Mouse (Mus musculus) stomach, postnatal 0 days (tissue): ENCODE data around the gene Fam49a. TPM values are rescaled to one million over a fixed set of nuclear protein-coding genes. Genes with fewer than 3 reads are reported as not detected.
"Not testable (repeated sequence)": the region's sequence is repeated elsewhere in the genome, so short reads cannot be mapped to it uniquely, and the experiment has no call there.

Experiments
- ATAC-seq: fragments of 200-750 bp; cut with Nextera tagmentation; 2 replicates; pipeline ENCODE4 v1.8.0; 2017; ENCODE audit not compliant: low FRiP score, low TSS enrichment
- DNase-seq: peaks from one replicate; pipeline ENCODE4 v3.0.0-alpha.2; 2016; ENCODE audit warnings: low spot score
- H3K27ac ChIP-seq: fragments of 300-500 bp; sonication (generic); replicated peaks from 2 replicates; pipeline ENCODE4 v1.5.1; 2014; ENCODE audit warnings: mild to moderate bottlenecking, control low read depth
- H3K27me3 ChIP-seq: fragments of 300-500 bp; sonication (generic); 2 replicates; pipeline ENCODE4 v1.6.1; 2014; ENCODE audit warnings: low read length; ENCODE audit not compliant: control insufficient read depth, insufficient read depth
- H3K36me3 ChIP-seq: fragments of 300-500 bp; sonication (generic); 2 replicates; pipeline ENCODE4 v1.6.1; 2014; ENCODE audit warnings: low read length, mixed read lengths; ENCODE audit not compliant: control insufficient read depth, insufficient read depth
- H3K4me1 ChIP-seq: fragments of 300-500 bp; sonication (generic); replicated peaks from 2 replicates; pipeline ENCODE4 v1.6.1; 2014; ENCODE audit warnings: antibody characterized with exemption; ENCODE audit not compliant: control insufficient read depth, insufficient read depth
- H3K4me2 ChIP-seq: fragments of 300-500 bp; sonication (generic); replicated peaks from 2 replicates; pipeline ENCODE4 v1.6.1; 2014; ENCODE audit warnings: low read depth, mild to moderate bottlenecking, control low read depth, moderate library complexity
- H3K4me3 ChIP-seq: fragments of 300-500 bp; sonication (generic); 2 replicates; pipeline ENCODE4 v1.5.1; 2014; ENCODE audit warnings: low read depth, low read length, control low read depth
- H3K9ac ChIP-seq: fragments of 300-500 bp; sonication (generic); 2 replicates; pipeline ENCODE4 v1.6.1; 2014; ENCODE audit warnings: mild to moderate bottlenecking, low read length, control low read depth, mixed read lengths
- H3K9me3 ChIP-seq: fragments of 300-500 bp; sonication (generic); 2 replicates; pipeline ENCODE4 v1.6.1; 2016; ENCODE audit warnings: low read length; ENCODE audit not compliant: control insufficient read depth
- CTCF ChIP-seq: IDR thresholded peaks from 2 replicates; pipeline ENCODE4 v1.5.1; 2016; ENCODE audit warnings: antibody characterized with exemption, low read depth, mild to moderate bottlenecking, moderate library complexity
- EP300 ChIP-seq: optimal IDR thresholded peaks from 2 replicates; pipeline ENCODE3; 2016; ENCODE audit warnings: antibody characterized with exemption
- WGBS: fragments of 180-500 bp; shearing (Covaris S2); extraction: QIAGEN DNeasy Blood & Tissue Kit; methylation state at CpG from one replicate; pipeline ENCODE4 v1.1.7; 2014; 5-methylcytosine and 5-hydroxymethylcytosine counted together
- polyA plus RNA-seq: library from polyadenylated mRNA; unstranded; fragments of >200 nt; fragmentation: Nextera tagmentation; extraction: Ambion mirVana; gene quantifications from 2 replicates; pipeline ENCODE4 v1.2.1, GENCODE M21; 2015

The Fam49a gene
- polyA plus RNA-seq, 1 experiment from 2014 or later = 5.3 TPM

DNA sequence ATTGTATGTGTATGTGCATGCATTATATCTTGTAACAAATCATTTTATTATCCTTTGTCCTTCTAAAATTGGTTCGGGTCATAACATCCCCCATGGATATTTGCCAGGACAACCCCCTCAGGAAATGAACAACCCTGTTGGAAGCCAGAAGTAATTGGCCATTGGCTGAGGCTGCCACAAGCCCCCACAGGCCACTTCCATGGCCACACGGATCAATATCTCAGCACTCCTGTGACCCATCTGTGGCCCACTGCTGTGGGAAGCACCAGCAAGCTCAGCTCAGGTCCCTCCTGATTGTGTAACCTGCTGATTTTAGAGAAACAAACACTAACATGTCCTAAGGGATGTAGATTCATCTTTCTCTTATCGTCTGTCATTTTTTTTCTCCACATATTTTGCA lies 22.4 kb upstream of the Fam49a start:
- DNase-seq (no peak), ATAC-seq (no peak)
- Histone ChIP-seq H3K4me1 (no peaks in the 10 kb centered on the region), H3K9me3 (no peaks in the 10 kb centered on the region), H3K27me3 (no peaks in the 10 kb centered on the region), H3K9ac (no peak overlapping the region), H3K4me2 (no peak overlapping the region), H3K27ac (no peak overlapping the region), H3K36me3 (no peaks in the 10 kb centered on the region), H3K4me3 (no peak overlapping the region)
- 50% methylated on average over 3 of the region's 3 CpGs for WGBS
- no peak for TF ChIP-seq CTCF
- no peak for TF ChIP-seq EP300

- no peak for TF ChIP-seq CTCF
- TF ChIP-seq EP300 = no peak
- DNase-seq (no peak), ATAC-seq (no peak)
- Histone ChIP-seq H3K9me3 (no peaks in the 10 kb centered on the region), H3K4me2 (no peak overlapping the region), H3K4me1 (no peaks in the 10 kb centered on the region), H3K27ac (no peak overlapping the region), H3K36me3 (no peaks in the 10 kb centered on the region), H3K27me3 (no peaks in the 10 kb centered on the region), H3K9ac (no peak overlapping the region), H3K4me3 (no peak overlapping the region)
- 61% methylated on average over 3 of the region's 3 CpGs for WGBS
These were observed 18.8 kb upstream of the Fam49a start for GRCm38 (mm10) chr12:12243148-12243547.

DNA sequence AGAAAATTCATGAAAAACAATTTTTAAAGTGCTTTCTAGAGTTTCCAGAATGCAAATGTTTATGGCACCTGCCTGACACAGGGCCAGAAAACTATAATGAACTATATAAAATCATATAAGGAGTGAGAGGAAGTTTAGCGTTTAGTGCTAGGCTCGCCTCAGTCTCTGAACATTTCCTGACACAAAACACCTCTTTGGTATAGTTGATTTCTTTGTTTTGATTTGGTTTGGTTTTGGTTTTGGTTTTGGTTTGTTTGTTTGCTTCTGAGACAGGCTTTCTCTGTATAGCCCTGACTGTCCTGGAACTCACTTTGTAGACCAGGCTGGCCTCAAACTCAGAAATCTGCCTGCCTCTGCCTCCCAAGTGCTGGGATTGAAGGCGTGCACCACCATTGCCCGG lies 14.9 kb upstream of the Fam49a start:
- not testable (repeated sequence) for H3K4me2 ChIP-seq, ATAC-seq, H3K9ac ChIP-seq, H3K4me1 ChIP-seq, H3K36me3 ChIP-seq, DNase-seq, H3K27me3 ChIP-seq, H3K4me3 ChIP-seq, H3K27ac ChIP-seq, H3K9me3 ChIP-seq
- 87% methylated on average over 4 of the region's 4 CpGs for WGBS

- ATAC-seq (no peak), DNase-seq (no peak)
- Histone ChIP-seq H3K9me3 (no peaks in the 10 kb centered on the region), H3K36me3 (no peaks in the 10 kb centered on the region), H3K4me1 (no peaks in the 10 kb centered on the region), H3K9ac (no peak overlapping the region), H3K27ac (no peak overlapping the region), H3K27me3 (no peaks in the 10 kb centered on the region), H3K4me3 (no peak overlapping the region), H3K4me2 (no peak overlapping the region)
- 27% methylated on average over 2 of the region's 2 CpGs for whole genome bisulfite sequencing
- TF ChIP-seq CTCF (no peak), EP300 (no peak)
These were observed 12.4 kb upstream of the Fam49a start for GRCm38 (mm10) chr12:12249521-12249920.

GRCm38 (mm10) chr12:12253526-12253925 lies 8.4 kb upstream of the Fam49a start:
- Histone ChIP-seq H3K36me3 (no peaks in the 10 kb centered on the region), H3K27me3 (no peaks in the 10 kb centered on the region), H3K4me3 (no peak overlapping the region), H3K27ac (no peak overlapping the region), H3K9ac (no peak overlapping the region), H3K4me2 (no peak overlapping the region), H3K4me1 (no peaks in the 10 kb centered on the region), H3K9me3 (no peaks in the 10 kb centered on the region)
- 22% methylated on average over 5 of the region's 5 CpGs for WGBS
- ATAC-seq (no peak), DNase-seq (no peak)
- TF ChIP-seq CTCF = no peak

DNA sequence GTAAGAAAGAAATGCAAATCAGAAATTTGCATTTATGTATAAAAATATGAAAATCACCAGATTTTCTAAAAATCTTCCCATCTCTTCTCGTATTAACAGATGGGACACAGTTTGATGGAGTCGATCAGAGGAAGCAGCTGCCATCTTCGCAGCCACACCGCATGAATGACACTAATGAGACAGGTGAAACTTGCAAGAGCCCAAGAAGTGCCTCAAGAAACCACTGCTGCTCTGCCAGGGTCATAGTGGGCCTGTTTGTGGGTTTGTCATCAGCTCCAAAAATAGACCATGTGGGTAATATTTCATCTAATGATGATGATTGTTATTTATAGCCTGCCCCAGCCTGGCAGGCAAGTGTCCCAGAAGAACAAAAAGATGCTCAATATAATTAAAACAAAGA lies 7.8 kb upstream of the Fam49a start:
- Histone ChIP-seq H3K27me3 (no peaks in the 10 kb centered on the region), H3K4me3 (no peak overlapping the region), H3K9ac (no peak overlapping the region), H3K4me2 (no peak overlapping the region), H3K9me3 (no peaks in the 10 kb centered on the region), H3K27ac (no peak overlapping the region), H3K4me1 (no peaks in the 10 kb centered on the region), H3K36me3 (no peaks in the 10 kb centered on the region)
- WGBS = 83% methylated on average over 4 of the region's 4 CpGs
- ATAC-seq (no peak), DNase-seq (no peak)
- TF ChIP-seq EP300 (no peak), CTCF (no peak)
